Mouse (Mus musculus) brain, embryonic 14.5 days (tissue): ENCODE data around the gene Tbck.

Source experiments
- CTCF ChIP-seq: fragments of 200-500 bp; IDR thresholded peaks from 2 replicates; pipeline ENCODE4 v1.5.1; 2012; ENCODE audit warnings: inconsistent platforms, mild to moderate bottlenecking, moderate library complexity, borderline replicate concordance; ENCODE audit not compliant: insufficient read depth, insufficient read length; ENCODE audit errors: extremely low read depth
- POLR2A ChIP-seq: fragments of 200-500 bp; IDR thresholded peaks from 2 replicates; pipeline ENCODE4 v1.6.1; 2012; ENCODE audit warnings: mild to moderate bottlenecking, inconsistent platforms, borderline replicate concordance; ENCODE audit not compliant: poor library complexity, insufficient read depth, insufficient read length, severe bottlenecking; ENCODE audit errors: extremely low read depth

DNA sequence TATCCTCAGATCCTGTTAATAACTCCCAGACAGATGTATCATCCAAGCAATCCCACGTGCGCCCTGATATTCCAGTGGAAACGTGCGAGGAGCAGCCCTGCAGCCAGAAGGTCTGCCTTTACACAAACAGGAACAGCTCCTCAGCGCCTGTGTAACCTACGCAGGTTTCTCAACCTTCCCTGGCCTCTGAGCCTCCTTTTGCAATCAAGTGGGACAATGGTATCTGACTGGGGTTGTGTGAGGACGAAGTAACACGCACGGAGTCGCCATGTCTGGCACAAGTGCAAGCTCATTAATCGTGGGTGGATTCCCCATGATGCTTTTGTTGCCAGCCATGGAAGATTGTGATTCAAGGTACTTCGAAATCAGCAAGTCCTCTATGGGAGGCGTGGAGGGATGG, 179.9 kb downstream of the Tbck start:
- no peak for TF ChIP-seq CTCF
- no peak for TF ChIP-seq POLR2A
